9 mouse cellular contexts compared by ENCODE assay signal in the genomic region with DNA sequence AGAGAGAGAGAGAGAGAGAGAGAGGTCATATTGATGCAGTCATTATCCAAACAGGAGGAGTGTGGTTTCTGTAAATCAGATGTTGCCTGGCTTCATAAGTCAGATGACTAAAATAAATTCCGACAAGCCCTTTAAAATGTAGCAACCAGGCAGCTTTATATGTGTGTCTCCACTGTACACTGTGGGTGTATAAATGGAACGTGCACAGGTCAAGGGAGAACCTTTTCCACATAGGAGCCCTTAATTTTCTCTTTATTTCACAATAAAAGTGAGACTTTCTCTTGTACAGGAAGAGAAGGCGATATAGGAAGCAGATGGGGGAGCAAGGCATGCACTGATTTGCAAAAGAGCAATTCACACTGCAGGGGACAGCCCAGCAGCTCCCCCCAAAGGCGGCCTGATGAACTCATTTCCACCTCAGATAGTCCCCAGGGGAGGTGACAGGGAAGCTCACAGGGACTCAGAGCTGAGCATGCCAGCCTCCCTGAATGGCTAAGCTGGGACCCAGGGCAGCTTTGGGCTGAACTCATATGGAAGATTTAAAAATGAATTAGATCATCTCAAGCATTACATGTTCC.
A peak's percentile ranks its signal among the peaks of the same experiment; 100 is the strongest.
DNase-seq lines count a peak whose midpoint lies in the region; ATAC-seq and TF ChIP-seq lines count a peak whose summit lies in the region.
"Had no signal": no experiment of that assay in that cellular context is flagged by ENCODE, and none has a peak within 500 bp of the region (broad histone marks: within the 10 kb centered on the region; RNA-seq: fewer than 3 reads in every experiment).

No protein-coding gene starts in this region.

- TF ChIP-seq CTCF in hindbrain, postnatal 0 days (IDR thresholded peaks at IDR 0.05; ENCODE audit: low read depth), result peak; percentile 75

- peaks cover 27% of the 10 kb centered on the region for H3K4me1 ChIP-seq in forebrain, embryonic 13.5 days
- no peaks in the 10 kb centered on the region for H3K4me1 ChIP-seq in hindbrain, postnatal 0 days (ENCODE audit: insufficient read depth, low read length)
- H3K4me1 ChIP-seq in neural tube, embryonic 11.5 days (ENCODE audit: control insufficient read depth, insufficient read depth, low read length), result peaks cover 5% of the 10 kb centered on the region; the same call in 1 of the 2 replicates
- H3K4me1 ChIP-seq: liver, embryonic 13.5 days had no signal

- H3K4me2 ChIP-seq in forebrain, embryonic 13.5 days, result no peak overlapping the region
- H3K4me2 ChIP-seq in hindbrain, postnatal 0 days (ENCODE audit: low read depth, low read length), result no peak overlapping the region
- H3K4me2 ChIP-seq in neural tube, embryonic 11.5 days (ENCODE audit: low read depth), result no peak overlapping the region
- H3K4me2 ChIP-seq: liver, embryonic 13.5 days had no signal

- peak; percentile 86 for ATAC-seq in forebrain, embryonic 13.5 days
- ATAC-seq in hindbrain, postnatal 0 days, result peak; percentile 83
- peak; percentile 75 for ATAC-seq in neural tube, embryonic 11.5 days (ENCODE audit: insufficient read depth, low FRiP score, low TSS enrichment)
- ATAC-seq in erythroid progenitor cell, adult 5-6 weeks (replicated peaks; ENCODE audit: low FRiP score, poor library complexity, severe bottlenecking), result no peak

- intact Hi-C loops in left cerebral cortex, postnatal 14 days (cut with DNase I), result loop anchor here (10.0 kb wide), 1 partner anchor 1236 kb away; the partner anchor contains the start of gene Fat4

- H3K27ac ChIP-seq in forebrain, embryonic 13.5 days, result peak overlapping the region; percentile 40; the same call in 1 of the 2 replicates
- H3K27ac ChIP-seq in hindbrain, postnatal 0 days, result no peak overlapping the region
- H3K27ac ChIP-seq in neural tube, embryonic 11.5 days (ENCODE audit: low read depth, low read length), result no peak overlapping the region
- H3K27ac ChIP-seq: liver, embryonic 13.5 days had no signal

- H3K9ac ChIP-seq in forebrain, embryonic 13.5 days, result no peak overlapping the region
- H3K9ac ChIP-seq in hindbrain, postnatal 0 days (replicated peaks; ENCODE audit: low read length), result no peak overlapping the region
- no peak overlapping the region for H3K9ac ChIP-seq in neural tube, embryonic 11.5 days (ENCODE audit: low read length)
- H3K9ac ChIP-seq: liver, embryonic 13.5 days had no signal

- no peaks in the 10 kb centered on the region for H3K27me3 ChIP-seq in forebrain, embryonic 13.5 days
- no peaks in the 10 kb centered on the region for H3K27me3 ChIP-seq in hindbrain, postnatal 0 days (ENCODE audit: insufficient read depth, low read length)
- no peaks in the 10 kb centered on the region for H3K27me3 ChIP-seq in neural tube, embryonic 11.5 days (ENCODE audit: control insufficient read depth, insufficient read depth, low read length)
- H3K27me3 ChIP-seq: liver, embryonic 13.5 days had no signal

- no peak overlapping the region for H3K4me3 ChIP-seq in forebrain, embryonic 13.5 days
- no peak overlapping the region for H3K4me3 ChIP-seq in hindbrain, postnatal 0 days (ENCODE audit: low read length)
- H3K4me3 ChIP-seq in neural tube, embryonic 11.5 days (ENCODE audit: low read depth, low read length), result no peak overlapping the region
- H3K4me3 ChIP-seq: liver, embryonic 13.5 days had no signal

- 16% methylated on average over 4 of the region's 4 CpGs for WGBS in forebrain, embryonic 13.5 days
- 24% methylated on average over 4 of the region's 4 CpGs for WGBS in hindbrain, postnatal 0 days
- 31% methylated on average over 4 of the region's 4 CpGs for WGBS in neural tube, embryonic 11.5 days

- DNase-seq in cerebellum, postnatal 14 days, result peak; percentile 43 to 47
- DNase-seq in cerebellum, adult 11 months, result no peak
- DNase-seq in Muller cell, postnatal 12 days (ENCODE audit: inconsistent ontology term), result peak; percentile 14
- DNase-seq in hindbrain, postnatal 0 days (ENCODE audit: low spot score), result peak; percentile 86
- peak; percentile 76 to 78 for DNase-seq in left cerebral cortex, postnatal 14 days (ENCODE audit: low spot score in 2 of 2)
- DNase-seq in neural tube, embryonic 11.5 days (ENCODE audit: low spot score), result peak; percentile 77
- DNase-seq: liver, embryonic 13.5 days had no signal

- H3K9me3 ChIP-seq in forebrain, embryonic 13.5 days (replicated peaks), result no peaks in the 10 kb centered on the region
- no peaks in the 10 kb centered on the region for H3K9me3 ChIP-seq in hindbrain, postnatal 0 days (ENCODE audit: low read length)
- no peaks in the 10 kb centered on the region for H3K9me3 ChIP-seq in neural tube, embryonic 11.5 days (ENCODE audit: control insufficient read depth, low read length)
- H3K9me3 ChIP-seq: liver, embryonic 13.5 days had no signal

- H3K36me3 ChIP-seq in forebrain, embryonic 13.5 days (ENCODE audit: poor library complexity, severe bottlenecking), result no peaks in the 10 kb centered on the region
- no peaks in the 10 kb centered on the region for H3K36me3 ChIP-seq in hindbrain, postnatal 0 days (ENCODE audit: insufficient read depth, low read length)
- H3K36me3 ChIP-seq in neural tube, embryonic 11.5 days (ENCODE audit: control insufficient read depth, insufficient read depth, low read length), result no peaks in the 10 kb centered on the region
- H3K36me3 ChIP-seq: liver, embryonic 13.5 days had no signal
